Mouse (Mus musculus) neural tube, embryonic 14.5 days (tissue): ENCODE measurements at regions not wholly inside any gene's neighbourhood (a gene's known extent, or its start where the extent isn't known, plus 50 kb on each side); places are given as distances from the start of the nearest gene placed in this dataset.

Experiments used
- ATAC-seq: fragments of 200-750 bp; cut with Nextera tagmentation; 2 replicates; pipeline ENCODE4 v1.8.0; 2017; ENCODE audit warnings: low read depth, mild to moderate bottlenecking, moderate TSS enrichment, moderate library complexity
- H3K27ac ChIP-seq: fragments of 300-500 bp; sonication (generic); 2 replicates; pipeline ENCODE4 v1.5.1; 2014; ENCODE audit warnings: low read depth, mild to moderate bottlenecking, control low read depth, low read length, moderate library complexity, mixed read lengths
- H3K27me3 ChIP-seq: fragments of 300-500 bp; sonication (generic); 2 replicates; pipeline ENCODE4 v1.6.1; 2014; ENCODE audit warnings: low read length; ENCODE audit not compliant: control insufficient read depth, insufficient read depth
- H3K36me3 ChIP-seq: fragments of 300-500 bp; sonication (generic); 2 replicates; pipeline ENCODE4 v1.6.1; 2014; ENCODE audit warnings: low read length, mixed read lengths; ENCODE audit not compliant: control insufficient read depth, insufficient read depth
- H3K4me1 ChIP-seq: fragments of 300-500 bp; sonication (generic); 2 replicates; pipeline ENCODE4 v1.6.1; 2014; ENCODE audit warnings: low read length; ENCODE audit not compliant: control insufficient read depth, insufficient read depth
- H3K4me2 ChIP-seq: fragments of 300-500 bp; sonication (generic); 2 replicates; pipeline ENCODE4 v1.6.1; 2014; ENCODE audit warnings: mild to moderate bottlenecking, low read depth, low read length, control low read depth
- H3K4me3 ChIP-seq: fragments of 300-500 bp; sonication (generic); 2 replicates; pipeline ENCODE4 v1.5.1; 2014; ENCODE audit warnings: low read depth, low read length, control low read depth, mixed read lengths
- H3K9ac ChIP-seq: fragments of 300-500 bp; sonication (generic); replicated peaks from 2 replicates; pipeline ENCODE4 v1.6.1; 2014; ENCODE audit warnings: low read depth, mild to moderate bottlenecking, control low read depth, low read length, mixed read lengths
- H3K9me3 ChIP-seq: fragments of 300-500 bp; sonication (generic); 2 replicates; pipeline ENCODE4 v1.6.1; 2016; ENCODE audit warnings: low read length; ENCODE audit not compliant: control insufficient read depth
- WGBS: fragments of 180-500 bp; shearing (Covaris S2); extraction: QIAGEN DNeasy Blood & Tissue Kit; methylation state at CpG from one replicate; pipeline ENCODE4 v1.1.7; 2014; 5-methylcytosine and 5-hydroxymethylcytosine counted together

- H3K4me3 ChIP-seq = no peak overlapping the region
- H3K9ac ChIP-seq = no peak overlapping the region
- H3K9me3 ChIP-seq = no peaks in the 10 kb centered on the region
- H3K36me3 ChIP-seq = no peaks in the 10 kb centered on the region
- H3K4me1 ChIP-seq = no peaks in the 10 kb centered on the region
- 87% methylated on average over 6 of the region's 6 CpGs for WGBS
- H3K4me2 ChIP-seq = no peak overlapping the region
- no peaks in the 10 kb centered on the region for H3K27me3 ChIP-seq
- no peak overlapping the region for H3K27ac ChIP-seq
- ATAC-seq = no peak
Observed at GRCm38 (mm10) chr13:82393496-82393895, 610.6 kb downstream of the Cetn3 start.

DNA sequence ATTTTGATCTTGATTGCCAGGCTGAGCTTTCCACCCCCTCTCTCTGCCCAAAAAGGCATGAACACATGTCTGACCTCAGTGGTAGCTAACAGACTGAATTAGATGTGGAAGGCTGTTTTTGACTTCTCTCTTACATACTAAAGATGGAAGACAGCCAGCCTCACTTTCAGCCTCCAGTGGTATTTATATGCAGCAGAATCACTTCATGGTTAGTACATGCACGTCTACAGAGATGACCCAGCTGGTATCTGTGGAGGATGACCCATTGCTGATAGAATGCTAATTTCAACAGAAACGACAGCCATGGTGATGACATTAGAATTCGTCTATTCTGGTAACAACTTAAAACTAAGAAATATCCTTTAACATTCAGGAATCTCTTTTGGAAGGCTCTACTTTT lies 630.8 kb downstream of the Cetn3 start:
- WGBS = 84% methylated on average over 3 of the region's 3 CpGs
- H3K4me2 ChIP-seq = no peak overlapping the region
- H3K9ac ChIP-seq = no peak overlapping the region

DNA sequence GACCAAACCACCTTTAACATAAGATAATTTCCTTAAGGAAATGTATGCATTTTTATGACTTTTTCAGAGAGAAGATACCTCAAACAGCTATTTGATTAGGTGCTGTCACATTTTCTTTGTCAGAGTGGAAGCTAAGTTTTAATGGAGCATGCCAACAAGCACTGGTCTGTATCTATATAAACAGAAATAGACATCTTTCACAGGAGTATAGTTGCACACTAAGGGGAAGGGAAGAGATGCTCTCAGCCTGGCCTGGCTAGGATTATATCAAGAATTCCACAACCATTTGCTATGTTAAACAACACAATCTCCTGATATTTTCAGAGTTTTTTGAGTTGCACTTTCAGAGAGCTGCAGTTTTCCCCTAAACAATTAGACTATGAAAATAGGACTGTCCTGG lies 638.1 kb downstream of the Cetn3 start:
- H3K4me1 ChIP-seq = no peaks in the 10 kb centered on the region
- H3K27ac ChIP-seq = no peak overlapping the region
- no peaks in the 10 kb centered on the region for H3K9me3 ChIP-seq
- H3K4me2 ChIP-seq = no peak overlapping the region
- H3K4me3 ChIP-seq = no peak overlapping the region
- ATAC-seq = no peak
- no peaks in the 10 kb centered on the region for H3K27me3 ChIP-seq
- no peak overlapping the region for H3K9ac ChIP-seq
- no peaks in the 10 kb centered on the region for H3K36me3 ChIP-seq

More for the DNA sequence above, 630.8 kb downstream of the Cetn3 start:
- Histone ChIP-seq H3K36me3 (no peaks in the 10 kb centered on the region), H3K9me3 (no peaks in the 10 kb centered on the region), H3K4me3 (no peak overlapping the region), H3K4me1 (no peaks in the 10 kb centered on the region), H3K27me3 (no peaks in the 10 kb centered on the region), H3K27ac (no peak overlapping the region)
- no peak for ATAC-seq

DNA sequence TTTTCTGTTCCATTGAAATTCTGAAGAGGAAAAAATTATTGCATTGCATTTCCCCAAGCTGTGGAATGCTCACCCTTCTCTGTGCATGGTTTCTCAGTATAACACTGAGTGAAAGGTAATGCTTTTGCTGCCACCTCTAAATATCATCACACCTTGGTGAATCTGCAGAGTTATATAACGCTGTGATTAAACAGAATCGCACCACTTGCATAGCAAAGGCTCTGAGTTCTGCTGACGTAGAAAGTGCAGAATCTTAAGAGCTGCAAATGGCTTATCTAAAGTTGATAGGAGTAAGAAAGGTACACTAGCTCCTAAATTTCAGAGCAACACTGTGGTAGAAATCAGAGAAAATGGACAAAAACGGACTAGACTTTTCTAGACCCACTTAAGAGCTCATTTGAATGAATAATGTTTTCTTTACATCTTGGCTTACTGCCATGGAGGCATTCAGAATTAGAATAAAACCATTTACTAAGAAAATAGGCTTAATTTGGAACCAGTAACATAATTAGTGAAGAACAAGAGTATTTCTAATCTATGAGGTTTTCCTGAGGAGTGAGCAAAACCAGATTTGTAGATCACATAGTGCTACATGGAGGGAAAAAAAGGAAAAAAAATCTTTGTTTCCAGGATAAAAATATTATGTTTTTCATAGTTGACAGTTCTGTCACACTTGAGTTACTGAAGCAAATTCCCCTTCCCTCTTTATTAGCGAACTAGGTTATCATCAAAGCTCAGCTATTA lies 641.2 kb downstream of the Cetn3 start:
- Histone ChIP-seq H3K36me3 (no peaks in the 10 kb centered on the region), H3K4me3 (no peak overlapping the region), H3K9me3 (no peaks in the 10 kb centered on the region), H3K4me2 (no peak overlapping the region), H3K4me1 (no peaks in the 10 kb centered on the region), H3K9ac (no peak overlapping the region), H3K27ac (no peak overlapping the region), H3K27me3 (no peaks in the 10 kb centered on the region)
- WGBS = 82% methylated on average over 5 of the region's 5 CpGs
- ATAC-seq = no peak

DNA sequence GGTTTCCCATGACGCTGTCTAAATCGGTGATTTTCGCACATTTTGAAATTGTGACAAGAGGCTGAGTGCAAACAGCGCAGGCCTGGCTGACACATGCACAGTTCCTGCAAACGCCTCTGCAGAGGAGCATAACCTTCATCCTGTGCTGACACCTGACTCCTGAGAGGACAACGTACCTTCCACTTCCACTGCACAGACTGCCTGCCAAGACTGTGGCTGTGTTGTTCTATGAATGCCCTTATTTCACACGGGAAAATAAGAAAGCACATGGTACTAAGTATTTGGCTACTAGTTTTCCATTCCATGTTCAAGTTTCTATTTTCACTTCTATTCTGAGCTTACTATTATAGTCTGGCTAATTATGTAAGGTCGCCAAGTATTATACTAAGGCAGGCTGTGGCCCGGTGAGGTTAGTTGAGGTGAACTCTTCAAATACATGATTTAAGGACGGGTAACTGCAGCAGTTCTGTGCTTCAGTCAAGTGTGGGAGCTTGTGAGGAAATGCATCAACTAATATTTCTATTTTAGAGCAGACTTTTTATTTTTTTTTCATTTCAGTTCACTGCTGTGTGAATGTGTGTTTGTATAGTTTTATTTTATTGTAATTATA lies 642.0 kb downstream of the Cetn3 start:
- no peak for ATAC-seq
- Histone ChIP-seq H3K27ac (no peak overlapping the region), H3K9ac (no peak overlapping the region), H3K36me3 (no peaks in the 10 kb centered on the region), H3K27me3 (no peaks in the 10 kb centered on the region), H3K9me3 (no peaks in the 10 kb centered on the region), H3K4me2 (no peak overlapping the region), H3K4me3 (no peak overlapping the region), H3K4me1 (no peaks in the 10 kb centered on the region)
- 79% methylated on average over 10 of the region's 10 CpGs for WGBS

- Histone ChIP-seq H3K27ac (no peak overlapping the region), H3K4me2 (no peak overlapping the region), H3K27me3 (no peaks in the 10 kb centered on the region), H3K4me1 (no peaks in the 10 kb centered on the region), H3K4me3 (no peak overlapping the region), H3K36me3 (no peaks in the 10 kb centered on the region), H3K9me3 (no peaks in the 10 kb centered on the region), H3K9ac (no peak overlapping the region)
- 72% methylated on average over 2 of the region's 2 CpGs for WGBS
- no peak for ATAC-seq
Observed at GRCm38 (mm10) chr13:82432411-82432810, 649.5 kb downstream of the Cetn3 start.

- no peaks in the 10 kb centered on the region for H3K27me3 ChIP-seq
- H3K4me1 ChIP-seq = no peaks in the 10 kb centered on the region
- H3K4me2 ChIP-seq = no peak overlapping the region
- H3K36me3 ChIP-seq = no peaks in the 10 kb centered on the region
- H3K27ac ChIP-seq = no peak overlapping the region
- H3K9ac ChIP-seq = no peak overlapping the region
- WGBS = 85% methylated on average over 1 of the region's 1 CpGs
- no peak for ATAC-seq
- no peaks in the 10 kb centered on the region for H3K9me3 ChIP-seq
- no peak overlapping the region for H3K4me3 ChIP-seq
Observed at GRCm38 (mm10) chr13:82439294-82439693, 656.4 kb downstream of the Cetn3 start.

DNA sequence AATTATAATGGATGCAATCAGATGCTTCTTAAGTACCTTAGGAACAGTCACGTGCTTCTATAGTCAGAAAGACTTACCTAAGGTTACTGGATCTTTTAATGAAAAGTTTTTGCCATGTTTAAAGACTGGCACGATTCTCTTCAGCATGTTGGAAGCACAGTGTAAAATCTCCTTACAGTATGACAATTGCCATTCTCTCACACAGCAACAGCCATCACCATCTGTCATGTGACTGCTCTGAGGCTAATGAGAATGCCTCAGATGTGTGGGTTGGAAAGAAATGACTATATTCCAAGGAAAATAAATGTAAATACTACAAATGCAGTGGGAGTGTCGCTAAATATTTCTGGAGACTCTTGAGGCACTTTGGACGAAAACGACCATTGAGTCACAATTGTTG lies 670.8 kb downstream of the Cetn3 start:
- Histone ChIP-seq H3K4me2 (no peak overlapping the region), H3K9ac (no peak overlapping the region), H3K27me3 (no peaks in the 10 kb centered on the region), H3K36me3 (no peaks in the 10 kb centered on the region), H3K27ac (no peak overlapping the region), H3K4me3 (no peak overlapping the region), H3K4me1 (no peaks in the 10 kb centered on the region), H3K9me3 (no peaks in the 10 kb centered on the region)
- no peak for ATAC-seq
- 87% methylated on average over 5 of the region's 5 CpGs for WGBS

DNA sequence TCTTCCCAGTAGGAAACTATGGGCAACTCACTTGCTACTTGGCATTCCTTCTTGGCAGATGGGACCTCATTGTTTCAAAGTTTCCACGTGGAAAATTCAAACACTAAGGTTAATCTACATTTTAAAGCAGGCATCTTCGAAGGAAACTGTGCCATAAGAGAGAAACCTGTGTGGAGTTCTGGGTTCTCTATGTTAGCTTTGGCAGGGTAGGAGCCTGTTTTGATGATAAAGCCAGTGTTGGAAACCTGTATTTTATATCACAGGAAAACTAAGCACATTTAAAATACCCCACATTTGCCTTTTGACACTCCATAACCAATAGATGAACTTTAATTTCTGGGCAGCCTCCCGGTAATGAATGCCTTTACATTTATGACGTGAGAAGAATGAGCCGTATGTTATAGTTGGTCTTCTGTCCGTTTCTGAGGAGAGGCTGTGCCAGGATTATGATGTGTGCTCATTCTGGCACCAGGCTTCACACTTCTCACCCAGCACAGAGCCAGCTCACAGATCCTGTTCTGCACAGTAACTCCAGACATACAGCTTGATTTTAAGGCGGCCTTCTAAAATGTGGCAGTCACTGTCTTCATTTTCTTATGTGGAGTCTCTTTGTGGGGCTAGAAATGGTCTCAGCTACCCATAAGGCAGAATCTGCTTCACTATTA lies 700.5 kb downstream of the Cetn3 start:
- Histone ChIP-seq H3K27me3 (no peaks in the 10 kb centered on the region), H3K9me3 (no peaks in the 10 kb centered on the region), H3K9ac (no peak overlapping the region), H3K27ac (no peak overlapping the region), H3K36me3 (no peaks in the 10 kb centered on the region), H3K4me3 (no peak overlapping the region), H3K4me1 (no peaks in the 10 kb centered on the region), H3K4me2 (no peak overlapping the region)
- no peak for ATAC-seq
- 81% methylated on average over 7 of the region's 7 CpGs for WGBS
